Mouse (Mus musculus) c-Kit-positive CD71-positive TER-119-negative erythroid progenitor cells, embryonic 14.5 days (primary cell): ENCODE measurements around the gene Rilp.

Experiments
- DNase-seq: peaks from one replicate; pipeline ENCODE4 v3.0.0-alpha.2; 2013; ENCODE audit warnings: low read depth

Rilp gene

DNA sequence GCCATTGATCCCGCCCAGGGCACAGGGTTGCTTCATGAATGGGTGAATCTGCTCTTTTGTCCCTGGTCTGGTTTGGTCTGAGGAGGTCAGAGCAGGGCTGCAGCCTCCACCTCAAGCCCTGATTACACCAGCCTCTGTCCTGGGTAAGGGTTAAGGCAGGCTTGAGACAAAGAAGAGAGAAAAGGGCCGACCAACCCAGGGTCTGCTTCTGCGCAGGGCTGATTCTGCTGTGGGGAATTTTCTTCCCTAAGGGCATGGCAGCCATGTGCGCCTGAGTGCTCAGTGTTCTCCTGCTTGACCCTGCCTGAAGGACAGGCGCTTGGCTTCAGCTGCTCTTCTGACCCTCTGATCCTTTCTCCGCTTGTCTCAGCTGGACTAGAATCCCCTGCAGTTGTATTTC is 47.2 kb downstream of the Rilp start:
- no peak for DNase-seq

DNA sequence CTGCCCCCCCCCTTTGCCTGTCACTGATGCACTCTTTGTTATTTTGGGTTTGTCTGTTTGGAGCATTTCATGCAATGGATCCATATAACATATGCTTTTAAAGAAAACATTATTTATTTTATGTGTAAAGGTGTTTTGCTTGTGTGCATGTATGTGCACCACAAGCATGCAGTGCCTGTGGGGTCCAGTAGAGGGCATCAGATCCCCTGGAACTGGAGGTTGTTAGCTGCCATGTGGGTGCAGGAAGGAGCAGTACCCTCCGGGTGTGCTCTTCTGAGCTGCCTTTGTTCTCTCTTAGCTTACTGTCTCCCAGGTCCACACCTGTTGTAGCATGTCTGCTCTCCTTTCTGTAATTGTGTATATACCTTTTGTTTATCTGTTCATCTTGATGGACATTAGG is 48.2 kb downstream of the Rilp start:
- DNase-seq, result no peak

GRCm38 (mm10) chr11:75559870-75560504 is 50.1 kb downstream of the Rilp start:
- no peak for DNase-seq

- DNase-seq, result no peak
These were observed 50.9 kb downstream of the Rilp start for GRCm38 (mm10) chr11:75560530-75561409.

DNA sequence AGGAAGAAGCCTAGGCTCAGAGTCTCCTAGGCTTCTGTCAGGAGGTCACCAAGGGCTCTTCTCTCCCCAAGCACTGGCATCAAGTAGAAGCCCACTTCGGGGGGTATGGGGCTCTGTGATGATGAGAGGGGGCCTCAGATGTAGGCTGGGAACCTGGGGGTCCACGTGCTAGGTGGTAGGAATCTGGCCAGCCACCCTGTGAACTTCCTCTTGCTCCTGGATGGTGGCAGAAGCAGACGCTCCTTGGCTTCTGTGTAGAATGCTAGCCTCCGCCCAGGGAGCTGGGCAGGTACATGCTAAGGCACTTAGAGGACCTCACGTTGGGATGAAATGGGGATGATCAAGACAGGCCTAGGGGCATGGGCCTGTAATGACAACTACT is 51.5 kb downstream of the Rilp start:
- DNase-seq, result no peak
